Mouse (Mus musculus) lung, postnatal 0 days (tissue): ENCODE data around the gene Amotl2. TPM values are rescaled to one million over a fixed set of nuclear protein-coding genes. Genes with fewer than 3 reads are reported as not detected.
A peak's percentile ranks its signal among the peaks of the same experiment; 100 is the strongest.

Source experiments
- ATAC-seq: fragments of 200-750 bp; cut with Nextera tagmentation; 2 replicates; pipeline ENCODE4 v1.8.0; 2017; ENCODE audit warnings: moderate library complexity
- DNase-seq: peaks from one replicate; pipeline ENCODE4 v3.0.0-alpha.2; 2016; ENCODE audit warnings: low spot score
- H3K27ac ChIP-seq: fragments of 300-500 bp; sonication (generic); 2 replicates; pipeline ENCODE4 v1.5.1; 2014; ENCODE audit warnings: antibody characterized with exemption, mild to moderate bottlenecking, low read length, mixed read lengths
- H3K27me3 ChIP-seq: fragments of 300-500 bp; sonication (generic); replicated peaks from 2 replicates; pipeline ENCODE4 v1.6.1; 2014; ENCODE audit warnings: low read length, mixed read lengths; ENCODE audit not compliant: insufficient read depth
- H3K36me3 ChIP-seq: fragments of 300-500 bp; sonication (generic); 2 replicates; pipeline ENCODE4 v1.6.1; 2014; ENCODE audit warnings: low read length, mixed read lengths; ENCODE audit not compliant: insufficient read depth
- H3K4me1 ChIP-seq: fragments of 300-500 bp; sonication (generic); 2 replicates; pipeline ENCODE4 v1.6.1; 2014; ENCODE audit warnings: antibody characterized with exemption, low read depth, low read length, mixed read lengths; ENCODE audit not compliant: insufficient read depth
- H3K4me2 ChIP-seq: fragments of 300-500 bp; sonication (generic); replicated peaks from 2 replicates; pipeline ENCODE4 v1.6.1; 2014; ENCODE audit warnings: low read depth, mild to moderate bottlenecking, low read length, moderate library complexity, mixed read lengths
- H3K4me3 ChIP-seq: fragments of 300-500 bp; sonication (generic); 2 replicates; pipeline ENCODE4 v1.5.1; 2014; ENCODE audit warnings: low read depth, low read length
- H3K9ac ChIP-seq: fragments of 300-500 bp; sonication (generic); replicated peaks from 2 replicates; pipeline ENCODE4 v1.6.1; 2014; ENCODE audit warnings: low read depth, mild to moderate bottlenecking
- H3K9me3 ChIP-seq: fragments of 300-500 bp; sonication (generic); 2 replicates; pipeline ENCODE4 v1.6.1; 2016; ENCODE audit warnings: low read length, mixed read lengths
- CTCF ChIP-seq: IDR thresholded peaks from 2 replicates; pipeline ENCODE4 v1.5.1; 2016; ENCODE audit warnings: antibody characterized with exemption, mild to moderate bottlenecking
- EP300 ChIP-seq: IDR thresholded peaks from 2 replicates; pipeline ENCODE4 v1.6.1; 2016; ENCODE audit warnings: antibody characterized with exemption, mild to moderate bottlenecking, control low read depth
- WGBS: fragments of 180-500 bp; shearing (Covaris S2); extraction: QIAGEN DNeasy Blood & Tissue Kit; methylation state at CpG from one replicate; pipeline ENCODE4 v1.1.7; 2014; 5-methylcytosine and 5-hydroxymethylcytosine counted together
- polyA plus RNA-seq: library from polyadenylated mRNA; unstranded; fragments of >200 nt; fragmentation: Nextera tagmentation; extraction: Ambion mirVana; gene quantifications from 2 replicates; pipeline ENCODE4 v1.2.1, GENCODE M21; 2015

Amotl2 gene
- polyA plus RNA-seq, 1 experiment from 2014 or later = 50.3 TPM

- Histone ChIP-seq H3K4me1 (peaks cover 9% of the 10 kb centered on the region), H3K9ac (no peak overlapping the region), H3K9me3 (no peaks in the 10 kb centered on the region), H3K27ac (peak overlapping the region; percentile 34), H3K27me3 (no peaks in the 10 kb centered on the region), H3K4me3 (no peak overlapping the region), H3K36me3 (no peaks in the 10 kb centered on the region), H3K4me2 (no peak overlapping the region)
- 35% methylated on average over 14 of the region's 15 CpGs for WGBS
- TF ChIP-seq EP300 (no peak; the same call in 1 of the 2 replicates), CTCF (no peak)
- DNase-seq (peak; percentile 64), ATAC-seq (peak; percentile 73)
Observed at GRCm38 (mm10) chr9:102709504-102710135, 6.9 kb upstream of the Amotl2 start.

GRCm38 (mm10) chr9:102710520-102710919 is 6.0 kb upstream of the Amotl2 start:
- DNase-seq (no peak), ATAC-seq (no peak)
- H3K36me3 ChIP-seq = no peaks in the 10 kb centered on the region
- peaks cover 16% of the 10 kb centered on the region for H3K4me1 ChIP-seq
- no peaks in the 10 kb centered on the region for H3K27me3 ChIP-seq
- H3K27ac ChIP-seq = no peak overlapping the region
- H3K4me2 ChIP-seq = no peak overlapping the region
- 61% methylated on average over 5 of the region's 5 CpGs for WGBS
- no peak overlapping the region for H3K4me3 ChIP-seq
- H3K9ac ChIP-seq = no peak overlapping the region
- no peak for TF ChIP-seq CTCF
- TF ChIP-seq EP300 = no peak
- no peaks in the 10 kb centered on the region for H3K9me3 ChIP-seq

- no peak for ATAC-seq
- DNase-seq = peak; percentile 67
Observed at GRCm38 (mm10) chr9:102713797-102714196, 2.7 kb upstream of the Amotl2 start.

GRCm38 (mm10) chr9:102714893-102715505 is 1.5 kb upstream of the Amotl2 start:
- Histone ChIP-seq H3K4me1 (peaks cover 16% of the 10 kb centered on the region), H3K9ac (no peak overlapping the region), H3K4me2 (peak overlapping the region; percentile 27; the same call in 1 of the 2 replicates), H3K9me3 (no peaks in the 10 kb centered on the region), H3K27me3 (no peaks in the 10 kb centered on the region), H3K36me3 (peaks cover under 1% of the 10 kb centered on the region; the same call in 1 of the 2 replicates), H3K4me3 (no peak overlapping the region), H3K27ac (peak overlapping the region; percentile 77)
- TF ChIP-seq EP300 (peak; percentile 94), CTCF (peak; percentile 40)
- peak; percentile 96 for DNase-seq
- peak; percentile 43 for ATAC-seq
- WGBS = 11% methylated on average over 7 of the region's 7 CpGs

More at GRCm38 (mm10) chr9:102713797-102714196, 2.7 kb upstream of the Amotl2 start:
- no peak overlapping the region for H3K9ac ChIP-seq
- WGBS = 64% methylated on average over 2 of the region's 2 CpGs
- H3K4me2 ChIP-seq = no peak overlapping the region
- 0 out of 2 replicates have a peak, but pooled peaks have one; percentile 8 for TF ChIP-seq EP300
- peak; percentile 85 for TF ChIP-seq CTCF
- H3K4me3 ChIP-seq = no peak overlapping the region
- H3K36me3 ChIP-seq = no peaks in the 10 kb centered on the region
- H3K27ac ChIP-seq = 0 out of 2 replicates have a peak overlapping the region, but pooled peaks have one; percentile 82
- H3K9me3 ChIP-seq = no peaks in the 10 kb centered on the region
- H3K4me1 ChIP-seq = peaks cover 20% of the 10 kb centered on the region
- no peaks in the 10 kb centered on the region for H3K27me3 ChIP-seq

GRCm38 (mm10) chr9:102715506-102715900 is 969 bp upstream of the Amotl2 start:
- Histone ChIP-seq H3K4me1 (peaks cover 16% of the 10 kb centered on the region), H3K9ac (no peak overlapping the region), H3K27ac (peak overlapping the region; percentile 77), H3K36me3 (peaks cover 5% of the 10 kb centered on the region; the same call in 1 of the 2 replicates), H3K4me3 (no peak overlapping the region), H3K4me2 (0 out of 2 replicates have a peak overlapping the region, but pooled peaks have one; percentile 27), H3K27me3 (no peaks in the 10 kb centered on the region), H3K9me3 (no peaks in the 10 kb centered on the region)
- 57% methylated on average over 2 of the region's 2 CpGs for WGBS
- no peak for DNase-seq
- ATAC-seq = no peak
- TF ChIP-seq CTCF = no peak
- no peak for TF ChIP-seq EP300

GRCm38 (mm10) chr9:102717164-102717885 is 853 bp downstream of the Amotl2 start:
- Histone ChIP-seq H3K4me1 (peaks cover 29% of the 10 kb centered on the region), H3K4me3 (peak overlapping the region; percentile 92), H3K9ac (peak overlapping the region; percentile 100), H3K27ac (peak overlapping the region; percentile 100), H3K4me2 (peak overlapping the region; percentile 72), H3K27me3 (no peaks in the 10 kb centered on the region), H3K36me3 (peaks cover 16% of the 10 kb centered on the region; the same call in 1 of the 2 replicates), H3K9me3 (no peaks in the 10 kb centered on the region)
- peak; percentile 63 for TF ChIP-seq CTCF
- TF ChIP-seq EP300 = peak; percentile 66
- under 1% methylated on average over 40 of the region's 50 CpGs for WGBS
- ATAC-seq (peak; percentile 85), DNase-seq (peak; percentile 98)
